Mouse (Mus musculus): Measurements from ENCODE around the gene Gm36210. TPM values are rescaled to one million over a fixed set of nuclear protein-coding genes. Genes with fewer than 3 reads are reported as not detected.
A peak's percentile ranks its signal among the peaks of the same experiment; 100 is the strongest.

Gm36210 gene
- polyA plus RNA-seq, 1 experiment from 2014 or later: 0.22 TPM

GRCm38 (mm10) chr7:4920976-4921823 is 14.9 kb upstream of the Gm36210 start:
- Histone ChIP-seq H3K4me3 (ENCODE audit: low read depth, low read length) (no peak overlapping the region; the same call in 1 of the 2 replicates), H3K27me3 (replicated peaks; ENCODE audit: control insufficient read depth, insufficient read depth, low read length) (peaks cover 22% of the 10 kb centered on the region), H3K4me2 (peak overlapping the region; percentile 38), H3K4me1 (replicated peaks; ENCODE audit: control insufficient read depth, insufficient read depth, low read length) (peaks cover 31% of the 10 kb centered on the region), H3K9ac (ENCODE audit: low read depth, low read length) (peak overlapping the region; percentile 5; the same call in 1 of the 2 replicates), H3K27ac (ENCODE audit: low read depth, low read length) (peak overlapping the region; percentile 9; the same call in 1 of the 2 replicates), H3K36me3 (ENCODE audit: control insufficient read depth, insufficient read depth, low read length) (peaks cover 29% of the 10 kb centered on the region), H3K9me3 (ENCODE audit: control insufficient read depth, low read length) (no peaks in the 10 kb centered on the region)
- DNase-seq (ENCODE audit: low spot score) (no peak), ATAC-seq (replicated peaks; ENCODE audit: low FRiP score) (0 out of 2 replicates have a peak, but pooled peaks have one; percentile 11)
- 34% methylated on average over 23 of the region's 23 CpGs for WGBS

- H3K4me3 ChIP-seq (ENCODE audit: low read depth, low read length): no peak overlapping the region; the same call in 1 of the 2 replicates
- no peaks in the 10 kb centered on the region for H3K9me3 ChIP-seq (ENCODE audit: control insufficient read depth, low read length)
- peaks cover 22% of the 10 kb centered on the region for H3K27me3 ChIP-seq (replicated peaks; ENCODE audit: control insufficient read depth, insufficient read depth, low read length)
- H3K4me2 ChIP-seq: no peak overlapping the region
- H3K9ac ChIP-seq (ENCODE audit: low read depth, low read length): no peak overlapping the region
- DNase-seq (ENCODE audit: low spot score) (no peak), ATAC-seq (replicated peaks; ENCODE audit: low FRiP score) (no peak)
- no peak overlapping the region for H3K27ac ChIP-seq (ENCODE audit: low read depth, low read length)
- H3K36me3 ChIP-seq (ENCODE audit: control insufficient read depth, insufficient read depth, low read length): peaks cover 29% of the 10 kb centered on the region
- peaks cover 34% of the 10 kb centered on the region for H3K4me1 ChIP-seq (replicated peaks; ENCODE audit: control insufficient read depth, insufficient read depth, low read length)
- 90% methylated on average over 19 of the region's 19 CpGs for WGBS
These were observed 14.2 kb upstream of the Gm36210 start for GRCm38 (mm10) chr7:4920496-4920895.

GRCm38 (mm10) chr7:4919971-4920370 is 13.7 kb upstream of the Gm36210 start:
- H3K9me3 ChIP-seq (ENCODE audit: control insufficient read depth, low read length): no peaks in the 10 kb centered on the region
- H3K27ac ChIP-seq (ENCODE audit: low read depth, low read length): no peak overlapping the region
- no peak for DNase-seq (ENCODE audit: low spot score)
- no peak overlapping the region for H3K9ac ChIP-seq (ENCODE audit: low read depth, low read length)
- peaks cover 22% of the 10 kb centered on the region for H3K27me3 ChIP-seq (replicated peaks; ENCODE audit: control insufficient read depth, insufficient read depth, low read length)
- H3K36me3 ChIP-seq (ENCODE audit: control insufficient read depth, insufficient read depth, low read length): peaks cover 29% of the 10 kb centered on the region
- 93% methylated on average over 21 of the region's 21 CpGs for WGBS
- no peak overlapping the region for H3K4me3 ChIP-seq (ENCODE audit: low read depth, low read length)
- H3K4me2 ChIP-seq: no peak overlapping the region
- no peak for ATAC-seq (replicated peaks; ENCODE audit: low FRiP score)
- H3K4me1 ChIP-seq (replicated peaks; ENCODE audit: control insufficient read depth, insufficient read depth, low read length): peaks cover 34% of the 10 kb centered on the region

- ATAC-seq (replicated peaks; ENCODE audit: low FRiP score): no peak
These were observed 12.8 kb upstream of the Gm36210 start for GRCm38 (mm10) chr7:4919096-4919495.

GRCm38 (mm10) chr7:4918681-4919080 is 12.4 kb upstream of the Gm36210 start:
- Histone ChIP-seq H3K4me3 (ENCODE audit: low read depth, low read length) (no peak overlapping the region), H3K9ac (ENCODE audit: low read depth, low read length) (no peak overlapping the region), H3K4me1 (replicated peaks; ENCODE audit: control insufficient read depth, insufficient read depth, low read length) (peaks cover 29% of the 10 kb centered on the region), H3K4me2 (no peak overlapping the region), H3K27me3 (replicated peaks; ENCODE audit: control insufficient read depth, insufficient read depth, low read length) (peaks cover 13% of the 10 kb centered on the region), H3K27ac (ENCODE audit: low read depth, low read length) (no peak overlapping the region), H3K9me3 (ENCODE audit: control insufficient read depth, low read length) (no peaks in the 10 kb centered on the region), H3K36me3 (ENCODE audit: control insufficient read depth, insufficient read depth, low read length) (peaks cover 29% of the 10 kb centered on the region)
- DNase-seq (ENCODE audit: low spot score): no peak
- WGBS: 91% methylated on average over 15 of the region's 15 CpGs
- no peak for ATAC-seq (replicated peaks; ENCODE audit: low FRiP score)

More at GRCm38 (mm10) chr7:4919096-4919495, 12.8 kb upstream of the Gm36210 start:
- 92% methylated on average over 20 of the region's 21 CpGs for WGBS
- Histone ChIP-seq H3K9me3 (ENCODE audit: control insufficient read depth, low read length) (no peaks in the 10 kb centered on the region), H3K4me1 (replicated peaks; ENCODE audit: control insufficient read depth, insufficient read depth, low read length) (peaks cover 33% of the 10 kb centered on the region), H3K4me2 (no peak overlapping the region), H3K4me3 (ENCODE audit: low read depth, low read length) (no peak overlapping the region), H3K27me3 (replicated peaks; ENCODE audit: control insufficient read depth, insufficient read depth, low read length) (peaks cover 18% of the 10 kb centered on the region), H3K36me3 (ENCODE audit: control insufficient read depth, insufficient read depth, low read length) (peaks cover 29% of the 10 kb centered on the region), H3K9ac (ENCODE audit: low read depth, low read length) (no peak overlapping the region), H3K27ac (ENCODE audit: low read depth, low read length) (no peak overlapping the region)
- no peak for DNase-seq (ENCODE audit: low spot score)

- Histone ChIP-seq H3K9ac (ENCODE audit: low read depth, low read length) (no peak overlapping the region), H3K36me3 (ENCODE audit: control insufficient read depth, insufficient read depth, low read length) (peaks cover 29% of the 10 kb centered on the region), H3K4me2 (no peak overlapping the region), H3K4me3 (ENCODE audit: low read depth, low read length) (no peak overlapping the region), H3K27me3 (replicated peaks; ENCODE audit: control insufficient read depth, insufficient read depth, low read length) (peaks cover 1% of the 10 kb centered on the region; the same call in 1 of the 2 replicates), H3K27ac (ENCODE audit: low read depth, low read length) (no peak overlapping the region), H3K4me1 (replicated peaks; ENCODE audit: control insufficient read depth, insufficient read depth, low read length) (peaks cover 22% of the 10 kb centered on the region), H3K9me3 (ENCODE audit: control insufficient read depth, low read length) (no peaks in the 10 kb centered on the region)
- no peak for DNase-seq (ENCODE audit: low spot score)
- 97% methylated on average over 2 of the region's 2 CpGs for WGBS
- ATAC-seq (replicated peaks; ENCODE audit: low FRiP score): no peak
These were observed 11.2 kb upstream of the Gm36210 start for GRCm38 (mm10) chr7:4917494-4917893.

- Histone ChIP-seq H3K4me3 (ENCODE audit: low read depth, low read length) (peak overlapping the region; percentile 81), H3K9ac (ENCODE audit: low read depth, low read length) (peak overlapping the region; percentile 93), H3K4me2 (peak overlapping the region; percentile 96), H3K36me3 (ENCODE audit: control insufficient read depth, insufficient read depth, low read length) (peaks cover 28% of the 10 kb centered on the region), H3K27ac (ENCODE audit: low read depth, low read length) (peak overlapping the region; percentile 92), H3K27me3 (replicated peaks; ENCODE audit: control insufficient read depth, insufficient read depth, low read length) (no peaks in the 10 kb centered on the region), H3K9me3 (ENCODE audit: control insufficient read depth, low read length) (no peaks in the 10 kb centered on the region), H3K4me1 (replicated peaks; ENCODE audit: control insufficient read depth, insufficient read depth, low read length) (peaks cover 13% of the 10 kb centered on the region)
- DNase-seq (ENCODE audit: low spot score) (no peak), ATAC-seq (replicated peaks; ENCODE audit: low FRiP score) (peak; percentile 56)
- 23% methylated on average over 14 of the region's 14 CpGs for WGBS
These were observed 9.5 kb upstream of the Gm36210 start for GRCm38 (mm10) chr7:4915669-4916416.

GRCm38 (mm10) chr7:4915007-4915665 is 8.8 kb upstream of the Gm36210 start, which contains the start of gene Zfp628:
Gene Zfp628 (plus strand): TSS chr7:4915217.
- Histone ChIP-seq H3K9ac (ENCODE audit: low read depth, low read length) (peak within 1 kb of the TSS; percentile 93), H3K9me3 (ENCODE audit: control insufficient read depth, low read length) (no peaks in the 10 kb centered on the region), H3K4me2 (peak within 1 kb of the TSS; percentile 96), H3K4me1 (replicated peaks; ENCODE audit: control insufficient read depth, insufficient read depth, low read length) (peaks cover 11% of the 10 kb centered on the region), H3K4me3 (ENCODE audit: low read depth, low read length) (peak within 1 kb of the TSS; percentile 81), H3K36me3 (ENCODE audit: control insufficient read depth, insufficient read depth, low read length) (peaks cover 21% of the 10 kb centered on the region), H3K27me3 (replicated peaks; ENCODE audit: control insufficient read depth, insufficient read depth, low read length) (no peaks in the 10 kb centered on the region), H3K27ac (ENCODE audit: low read depth, low read length) (peak within 1 kb of the TSS; percentile 92)
- ATAC-seq (replicated peaks; ENCODE audit: low FRiP score) (peak; percentile 87), DNase-seq (ENCODE audit: low spot score) (peak; percentile 97)
- WGBS: under 1% methylated on average over 46 of the region's 56 CpGs
